Mouse (Mus musculus) spleen, postnatal 4 days (tissue): Measurements from ENCODE around the gene Slc12a7.
"Not testable (repeated sequence)": the region's sequence is repeated elsewhere in the genome, so short reads cannot be mapped to it uniquely, and the experiment has no call there.

Experiments
- DNase-seq, 2 experiments: peaks; one replicate each; pipeline ENCODE4 v3.0.0; 2022; ENCODE audit warnings: low spot score in 2 of 2

Gene Slc12a7

DNA sequence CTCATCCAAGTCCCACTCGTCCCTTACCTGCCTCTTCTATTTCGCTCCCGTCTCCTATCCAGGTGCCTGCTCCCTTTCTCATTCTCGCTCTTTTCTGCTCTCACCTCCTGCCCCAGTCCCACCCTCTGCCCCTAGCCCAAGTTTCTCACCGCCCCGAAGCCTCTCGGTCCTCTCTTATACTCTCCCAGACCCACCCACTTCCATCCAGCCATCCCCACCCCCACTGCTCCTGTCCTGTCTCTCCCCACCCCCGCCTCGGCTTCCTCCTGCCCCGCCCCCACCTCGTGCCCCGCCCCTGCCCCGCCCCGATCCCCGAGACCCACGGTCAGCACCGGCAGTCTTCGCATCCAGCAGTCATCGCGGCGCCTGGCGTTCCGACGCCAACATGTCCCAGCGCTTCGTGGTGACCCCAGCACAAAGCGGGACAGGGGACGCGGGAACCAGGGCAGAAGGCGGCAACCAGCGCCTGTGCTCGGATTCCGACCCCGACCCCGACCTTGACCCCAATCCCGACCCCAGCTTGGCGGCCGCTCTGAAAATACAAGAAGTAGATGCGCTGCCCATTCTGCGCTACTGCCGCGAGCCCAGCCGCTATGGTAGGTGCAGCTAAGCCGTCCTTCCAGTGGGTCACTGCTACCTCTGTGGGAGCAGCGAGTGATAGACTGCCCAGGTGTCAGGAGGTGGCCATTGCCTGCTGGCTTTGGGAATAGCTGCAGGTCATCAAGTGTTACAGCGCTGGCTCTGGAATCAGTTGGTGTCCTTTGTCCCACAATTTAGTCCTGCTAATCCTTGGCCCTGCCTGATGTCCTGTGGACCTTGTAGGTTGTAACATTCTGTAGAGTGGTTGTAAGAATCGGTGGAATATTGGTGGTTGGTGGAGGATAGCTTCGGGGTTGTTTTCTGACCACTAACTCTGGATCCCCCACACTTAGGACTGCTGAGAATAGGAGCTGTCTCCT is at the start of gene Slc12a7:
Gene Slc12a7, plus strand, starts transcription at position 353 of the 959 bp plus-strand sequence.
- no peak for DNase-seq

- DNase-seq, result no peak
Observed at GRCm38 (mm10) chr13:73683682-73684081, 49.2 kb upstream of the Slc12a7 start.

DNA sequence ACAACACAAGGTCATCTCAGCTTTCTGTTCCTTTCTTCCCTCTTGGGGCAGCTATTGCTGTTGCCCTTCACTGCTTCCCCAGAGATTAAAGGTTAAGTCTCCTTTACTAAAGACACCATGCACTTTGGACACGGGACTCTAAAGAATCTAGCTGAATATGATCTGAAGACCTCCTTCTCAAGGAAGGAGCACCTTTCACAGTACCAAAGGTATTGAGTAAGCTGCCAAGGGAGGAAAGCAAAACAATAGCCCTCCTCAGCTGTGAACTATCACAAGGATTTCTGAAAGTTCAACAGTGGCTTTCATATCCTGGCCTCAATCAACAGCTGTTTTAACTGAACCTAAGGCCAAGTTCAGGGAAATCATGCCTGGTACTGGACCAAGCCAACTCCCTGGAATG is 48.5 kb upstream of the Slc12a7 start:
- no peak for DNase-seq

DNA sequence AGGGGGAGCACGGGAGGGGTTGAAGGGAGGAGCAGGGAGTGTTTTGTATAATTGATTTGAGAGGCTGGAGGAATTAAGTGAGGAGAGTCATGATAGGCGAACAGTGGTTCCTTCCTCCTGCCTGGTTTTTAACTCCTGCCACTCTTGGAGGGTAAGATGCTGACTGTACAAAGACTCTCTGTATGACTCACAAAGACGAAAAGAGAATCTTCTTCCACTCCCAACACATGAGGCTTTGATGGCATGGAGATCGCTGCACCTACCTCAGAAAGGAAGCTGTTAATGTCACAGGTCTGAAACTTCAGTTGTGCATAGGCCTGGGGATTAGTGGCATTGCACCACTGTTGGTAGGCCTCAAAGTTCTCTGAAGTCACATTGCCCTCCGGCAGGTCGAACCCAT is 47.4 kb upstream of the Slc12a7 start:
- no peak for DNase-seq

DNA sequence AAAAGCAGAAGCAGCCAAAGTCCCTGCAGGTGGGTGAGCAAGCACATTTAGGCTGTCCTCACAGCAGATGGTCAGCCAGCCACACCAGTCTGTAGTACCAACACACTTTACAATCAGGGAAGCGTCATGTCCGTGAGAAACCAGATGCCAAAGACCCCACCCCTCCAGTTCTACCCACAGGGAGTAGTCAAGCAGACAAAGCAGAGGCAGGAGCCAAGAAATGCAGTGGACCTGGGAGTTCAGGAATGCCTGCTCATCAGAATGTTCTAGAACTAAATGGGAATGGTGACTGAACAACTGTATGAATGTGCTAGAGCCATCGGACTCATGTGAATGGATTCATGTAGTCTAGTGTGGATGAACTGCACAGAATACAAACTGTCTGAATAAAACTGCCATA is 45.3 kb upstream of the Slc12a7 start:
- DNase-seq, result no peak

- no peak for DNase-seq
Observed at GRCm38 (mm10) chr13:73688934-73689333, 44.0 kb upstream of the Slc12a7 start.

- DNase-seq, result peak; percentile 54 to 84
Observed at GRCm38 (mm10) chr13:73692249-73692868, 40.5 kb upstream of the Slc12a7 start.

- no peak for DNase-seq
Observed at GRCm38 (mm10) chr13:73693333-73693732, 39.6 kb upstream of the Slc12a7 start.

DNA sequence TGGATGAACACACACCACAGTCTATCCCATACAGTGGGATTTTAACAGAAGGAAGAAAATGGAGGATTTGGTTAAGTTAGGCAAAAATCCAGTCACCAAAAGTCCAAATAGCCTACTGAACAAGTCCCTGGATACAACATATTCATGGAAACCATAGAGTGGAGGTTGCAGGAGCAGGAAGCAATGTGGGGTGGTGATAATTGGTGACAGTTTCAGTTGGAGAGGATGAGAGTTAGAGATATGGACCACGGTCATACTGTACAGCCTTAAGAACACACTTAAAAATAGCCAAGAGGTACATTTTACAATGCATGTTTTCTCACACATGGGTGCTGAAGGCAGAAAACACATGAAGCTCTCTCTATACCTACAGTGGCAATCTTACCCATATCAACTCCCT is 37.9 kb upstream of the Slc12a7 start:
- no peak for DNase-seq

DNA sequence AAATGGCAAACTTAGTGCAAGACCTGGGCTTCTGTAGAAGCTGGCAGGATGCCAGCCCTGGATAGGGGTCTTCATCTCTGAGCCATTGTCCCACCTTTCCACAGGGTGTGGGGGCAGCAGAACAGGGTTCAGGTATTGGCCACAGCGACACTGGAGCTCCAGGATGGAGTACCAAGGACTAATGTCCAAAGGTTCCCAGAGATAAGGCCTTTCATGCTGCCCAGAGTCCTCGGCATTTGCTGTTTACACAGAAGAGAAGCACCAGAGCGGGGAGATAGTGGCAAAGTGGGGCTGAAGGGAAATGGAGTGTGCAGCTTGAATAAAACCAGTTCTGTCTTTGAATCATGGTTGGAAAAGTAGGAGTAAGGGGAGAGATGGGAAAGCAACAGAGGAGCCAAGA is 36.4 kb upstream of the Slc12a7 start:
- no peak for DNase-seq

GRCm38 (mm10) chr13:73699714-73700113 is 33.2 kb upstream of the Slc12a7 start:
- DNase-seq, result no peak

- DNase-seq, result no peak
Observed at GRCm38 (mm10) chr13:73700554-73700953, 32.3 kb upstream of the Slc12a7 start.

DNA sequence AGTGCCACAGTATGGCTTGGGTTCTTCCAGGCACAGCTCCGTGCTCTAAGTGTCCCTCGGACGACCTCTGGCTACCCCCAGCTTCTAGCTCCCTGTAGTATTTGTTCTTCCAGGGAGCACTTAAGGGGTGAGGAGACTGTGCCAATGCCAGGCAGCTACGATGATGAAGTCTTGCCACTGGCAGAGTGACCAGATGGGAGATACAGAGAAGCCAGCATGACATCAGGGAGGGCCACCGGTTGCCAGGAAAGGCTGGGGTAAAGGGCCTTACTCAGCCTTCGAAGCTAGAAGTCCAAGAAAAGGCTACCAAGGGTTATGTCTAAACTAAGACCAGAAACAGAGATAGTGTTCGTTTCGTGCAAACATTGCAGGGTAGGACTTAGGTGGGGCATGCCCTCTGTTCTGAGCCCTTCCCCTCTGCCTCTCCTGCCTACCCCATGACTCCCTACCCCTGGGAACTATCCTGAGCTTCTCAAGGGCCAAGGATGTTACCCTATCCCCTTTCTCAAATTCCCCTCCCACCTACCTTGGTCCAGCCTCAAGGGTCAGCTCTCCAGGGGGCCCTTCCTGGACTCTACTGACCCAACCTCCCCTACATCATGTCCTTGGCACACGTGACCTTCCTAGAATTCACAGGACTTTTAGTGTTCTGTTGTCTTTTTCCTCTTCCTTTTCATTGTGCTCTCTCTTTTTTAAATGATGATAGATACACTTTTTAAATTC is 31.6 kb upstream of the Slc12a7 start:
- DNase-seq, result no peak

- no peak for DNase-seq
Observed at GRCm38 (mm10) chr13:73702776-73703175, 30.1 kb upstream of the Slc12a7 start.

DNA sequence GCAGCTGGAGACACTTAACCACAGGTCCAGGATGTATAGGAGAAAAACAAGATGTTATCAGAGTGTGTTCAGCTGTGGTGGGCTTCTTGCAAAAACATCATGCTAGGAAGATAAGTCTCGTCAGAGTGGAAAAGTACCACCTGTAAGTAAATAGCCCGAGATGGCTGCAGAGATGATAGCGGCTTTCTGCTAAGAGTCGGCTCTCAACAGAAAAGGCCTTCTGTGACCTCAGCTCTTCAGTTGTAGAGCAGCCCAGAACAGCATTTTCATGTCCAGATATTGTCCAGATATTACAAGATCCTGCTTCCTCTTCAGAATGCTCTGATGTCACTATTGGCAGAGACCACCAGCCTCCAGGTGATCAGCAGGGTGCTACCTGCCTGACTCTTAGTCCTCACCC is 29.4 kb upstream of the Slc12a7 start:
- not testable (repeated sequence) for DNase-seq

- DNase-seq, result no peak
Observed at GRCm38 (mm10) chr13:73704694-73705325, 28.1 kb upstream of the Slc12a7 start, which contains the start of gene Slc6a19. Slc6a19 (minus strand) TSS chr13:73704865.

- DNase-seq, result no peak
Observed at GRCm38 (mm10) chr13:73709491-73709890, 23.4 kb upstream of the Slc12a7 start.

DNA sequence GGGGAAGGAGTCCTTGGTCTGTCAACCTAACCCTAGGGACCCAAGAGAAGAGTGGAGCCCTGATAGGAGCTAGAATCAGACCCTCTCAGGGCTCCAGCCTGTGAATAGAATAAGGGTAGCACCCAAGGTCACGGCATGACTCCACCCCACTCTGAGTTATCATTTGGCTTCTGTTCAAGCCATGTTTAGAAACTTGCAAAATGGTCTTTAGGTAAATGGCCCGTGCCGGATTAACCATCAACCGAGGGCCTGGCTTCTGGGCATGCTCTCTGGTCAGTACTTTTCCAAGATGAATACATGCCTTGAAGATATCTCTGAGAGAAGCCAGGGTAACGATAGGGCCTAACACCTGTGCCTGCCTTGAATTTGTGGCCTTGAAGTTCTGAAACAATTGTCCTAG is 21.7 kb upstream of the Slc12a7 start:
- no peak for DNase-seq

DNA sequence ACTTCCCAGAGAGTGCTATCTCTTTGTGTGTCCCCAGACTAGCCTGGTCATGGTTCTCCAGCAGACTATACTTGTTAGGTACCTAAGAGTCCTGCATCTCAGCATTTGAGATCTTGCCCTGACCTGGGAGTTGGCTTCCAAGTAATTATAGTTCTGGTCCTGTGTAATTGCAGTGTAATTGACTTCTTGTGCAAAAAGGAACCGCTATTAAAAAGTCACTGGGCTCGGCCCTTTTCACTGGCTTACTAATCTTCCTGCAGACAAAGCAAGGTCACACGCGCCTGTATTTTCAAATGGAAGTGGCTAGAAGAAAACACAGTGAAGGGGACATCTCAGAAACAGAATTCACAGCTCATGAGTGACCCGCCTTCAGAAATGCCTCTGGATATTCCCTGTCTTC is 21.1 kb upstream of the Slc12a7 start:
- DNase-seq, result no peak

- no peak for DNase-seq
Observed at GRCm38 (mm10) chr13:73712228-73712627, 20.7 kb upstream of the Slc12a7 start.

GRCm38 (mm10) chr13:73713204-73713603 is 19.7 kb upstream of the Slc12a7 start:
- no peak for DNase-seq

DNA sequence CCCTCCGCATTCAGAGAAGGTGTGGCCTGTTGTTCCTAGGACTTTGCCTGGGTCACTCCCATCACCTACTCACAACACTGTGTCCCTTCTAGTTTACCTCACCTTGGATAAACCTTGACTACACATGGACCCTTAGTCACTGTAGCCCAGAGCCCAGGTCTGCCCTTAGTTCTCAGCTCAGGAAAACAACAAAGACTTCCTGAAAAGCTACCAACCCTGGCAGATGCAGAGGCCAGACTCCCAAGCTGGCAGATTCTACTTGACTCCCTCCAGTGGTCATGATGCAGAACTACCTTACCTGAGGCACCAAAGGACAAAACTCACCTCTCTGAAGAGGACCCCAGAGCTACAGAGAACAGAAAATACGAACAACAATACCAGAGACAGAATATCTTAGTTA is 18.9 kb upstream of the Slc12a7 start:
- no peak for DNase-seq
